Mouse (Mus musculus) cerebellum, adult 9-10 months (tissue): ENCODE results near the gene Emc10.

Experiments
- DNase-seq: peaks from one replicate; pipeline ENCODE4 v3.0.0; 2022

Gene Emc10

GRCm38 (mm10) chr7:44461503-44462217 is 34.7 kb downstream of the Emc10 start:
- peak; percentile 44 for DNase-seq

- DNase-seq = no peak
Measured at GRCm38 (mm10) chr7:44460767-44461502, 35.4 kb downstream of the Emc10 start.

GRCm38 (mm10) chr7:44460067-44460466 is 36.3 kb downstream of the Emc10 start:
- DNase-seq = peak; percentile 39

- DNase-seq = no peak
Measured at GRCm38 (mm10) chr7:44456302-44456701, 40.0 kb downstream of the Emc10 start.

- no peak for DNase-seq
Measured at GRCm38 (mm10) chr7:44453256-44453655, 43.1 kb downstream of the Emc10 start.

- peak; percentile 77 for DNase-seq
Measured at GRCm38 (mm10) chr7:44446070-44446855, 50.1 kb downstream of the Emc10 start.

- DNase-seq = no peak
Measured at GRCm38 (mm10) chr7:44445528-44445923, 50.8 kb downstream of the Emc10 start.

GRCm38 (mm10) chr7:44444886-44445527 is 51.3 kb downstream of the Emc10 start:
- peak; percentile 62 for DNase-seq

GRCm38 (mm10) chr7:44443268-44444173 is 52.8 kb downstream of the Emc10 start:
- DNase-seq = peak; percentile 84

GRCm38 (mm10) chr7:44442407-44442821 is 53.9 kb downstream of the Emc10 start:
- peak; percentile 68 for DNase-seq

- DNase-seq = peak; percentile 85
Measured at GRCm38 (mm10) chr7:44441648-44442109, 54.6 kb downstream of the Emc10 start.

- DNase-seq = peak; percentile 53
Measured at GRCm38 (mm10) chr7:44441180-44441579, 55.1 kb downstream of the Emc10 start.

GRCm38 (mm10) chr7:44440479-44440878 is 55.9 kb downstream of the Emc10 start:
- DNase-seq = peak; percentile 61
